Mouse (Mus musculus) CH12.LX (cell line): ENCODE results near the gene Otub2. TPM values are rescaled to one million over a fixed set of nuclear protein-coding genes. Genes with fewer than 3 reads are reported as not detected.

Experiments
- DNase-seq: peaks from one replicate; pipeline ENCODE4 v3.0.0-alpha.2; 2013; ENCODE audit errors: extremely low read depth
- H3K27ac ChIP-seq: 2 replicates; pipeline ENCODE4 v1.5.1; 2012; ENCODE audit warnings: low read depth, mild to moderate bottlenecking, control low read depth, moderate library complexity; ENCODE audit not compliant: insufficient read depth
- H3K27me3 ChIP-seq: replicated peaks from 2 replicates; pipeline ENCODE3; 2012; ENCODE audit warnings: inconsistent platforms
- H3K36me3 ChIP-seq, 2 experiments: replicated peaks in 1 of 2; 2 replicates each; pipeline versions ENCODE3 to v1.6.1; 2012; ENCODE audit warnings: inconsistent platforms in 1 of 2, low read length in 1 of 2, mild to moderate bottlenecking in 1 of 2, mixed read lengths in 1 of 2, moderate library complexity in 1 of 2; ENCODE audit not compliant: control insufficient read depth in 1 of 2, insufficient read depth in 1 of 2
- H3K4me1 ChIP-seq, 2 experiments: 2 replicates each; pipeline ENCODE4 v1.6.1; 2012; ENCODE audit warnings: inconsistent platforms in 1 of 2, moderate library complexity in 1 of 2; ENCODE audit not compliant: insufficient read depth in 2 of 2, control insufficient read depth in 1 of 2
- H3K4me2 ChIP-seq: 2 replicates; pipeline ENCODE4 v1.6.1; 2012; ENCODE audit warnings: low read depth, mild to moderate bottlenecking, control low read depth; ENCODE audit not compliant: poor library complexity, insufficient read depth, severe bottlenecking
- H3K4me3 ChIP-seq, 3 experiments: fragments of 150-350 bp in 1 of 3; sonication (generic) in 1 of 3; replicated peaks in 1 of 3; 2 replicates each; pipeline versions ENCODE3 to v1.5.1; 2011 to 2012; ENCODE audit warnings: low read depth in 2 of 3, low read length in 2 of 3, mild to moderate bottlenecking in 2 of 3, moderate library complexity in 2 of 3, control low read depth in 1 of 3, improper control_type of control experiment in 1 of 3, inconsistent platforms in 1 of 3, mixed read lengths in 1 of 3; ENCODE audit not compliant: poor library complexity in 1 of 3
- H3K79me2 ChIP-seq: replicated peaks from 2 replicates; pipeline ENCODE4 v1.6.1; 2012; ENCODE audit warnings: mild to moderate bottlenecking, moderate library complexity; ENCODE audit not compliant: control insufficient read depth, poor library complexity, insufficient read depth, severe bottlenecking; ENCODE audit errors: extremely low read depth
- H3K9ac ChIP-seq: 2 replicates; pipeline ENCODE4 v1.6.1; 2012; ENCODE audit warnings: low read depth, mild to moderate bottlenecking, control low read depth, moderate library complexity; ENCODE audit not compliant: insufficient read depth
- H3K9me3 ChIP-seq: replicated peaks from 2 replicates; pipeline ENCODE3; 2012; ENCODE audit warnings: low read length, inconsistent platforms, mixed read lengths
- BHLHE40 ChIP-seq: IDR thresholded peaks from 2 replicates; pipeline ENCODE4 v1.6.1; 2011; ENCODE audit warnings: mild to moderate bottlenecking, low read depth, low read length, improper control_type of control experiment
- CHD1 ChIP-seq: IDR thresholded peaks from 2 replicates; pipeline ENCODE4 v1.6.1; 2012; ENCODE audit warnings: low read depth, low read length, improper control_type of control experiment, inconsistent platforms
- CHD2 ChIP-seq: IDR thresholded peaks from 2 replicates; pipeline ENCODE4 v1.6.1; 2011; ENCODE audit warnings: low read length, improper control_type of control experiment
- CTCF ChIP-seq, 2 experiments: IDR thresholded peaks in 1 of 2; conservative IDR thresholded peaks in 1 of 2; 2 replicates each; pipeline ENCODE4 v1.5.1; 2011 to 2012; ENCODE audit warnings: low read depth in 2 of 2, low read length in 2 of 2, improper control_type of control experiment in 1 of 2, inconsistent platforms in 1 of 2, mild to moderate bottlenecking in 1 of 2, moderate library complexity in 1 of 2
- E2F4 ChIP-seq: IDR thresholded peaks from 2 replicates; pipeline ENCODE4 v1.6.1; 2011; ENCODE audit warnings: low read depth, low read length, improper control_type of control experiment; ENCODE audit not compliant: insufficient replicate concordance
- ELF1 ChIP-seq: IDR thresholded peaks from 2 replicates; pipeline ENCODE4 v1.6.1; 2014; ENCODE audit warnings: low read depth, mild to moderate bottlenecking, inconsistent platforms, low read length, improper control_type of control experiment
- EP300 ChIP-seq: IDR thresholded peaks from 2 replicates; pipeline ENCODE4 v1.6.1; 2011; ENCODE audit warnings: low read length, improper control_type of control experiment
- ETS1 ChIP-seq: conservative IDR thresholded peaks from 2 replicates; pipeline ENCODE4 v1.6.1; 2012; ENCODE audit warnings: low read depth, mild to moderate bottlenecking, inconsistent platforms, low read length, improper control_type of control experiment, moderate library complexity
- GABPA ChIP-seq: IDR thresholded peaks from 2 replicates; pipeline ENCODE4 v1.6.1; 2012; ENCODE audit warnings: low read depth, low read length, improper control_type of control experiment, inconsistent platforms; ENCODE audit not compliant: insufficient replicate concordance
- HCFC1 ChIP-seq: IDR thresholded peaks from 2 replicates; pipeline ENCODE4 v1.6.1; 2012; ENCODE audit warnings: low read depth, mild to moderate bottlenecking, inconsistent platforms, low read length, improper control_type of control experiment
- IRF4 ChIP-seq: IDR thresholded peaks from 2 replicates; pipeline ENCODE4 v1.6.1; 2014; ENCODE audit warnings: low read depth, mild to moderate bottlenecking, inconsistent platforms, low read length, improper control_type of control experiment
- JUN ChIP-seq: IDR thresholded peaks from 2 replicates; pipeline ENCODE4 v1.6.1; 2011; ENCODE audit warnings: low read depth, mild to moderate bottlenecking, low read length, improper control_type of control experiment, moderate library complexity; ENCODE audit not compliant: insufficient read depth
- JUND ChIP-seq: conservative IDR thresholded peaks from 2 replicates; pipeline ENCODE4 v1.6.1; 2011; ENCODE audit warnings: low read depth, low read length, improper control_type of control experiment
- KAT2A ChIP-seq: IDR thresholded peaks from 2 replicates; pipeline ENCODE4 v1.6.1; 2012; ENCODE audit warnings: low read length, improper control_type of control experiment, inconsistent platforms; ENCODE audit not compliant: insufficient replicate concordance
- MAFK ChIP-seq: IDR thresholded peaks from 2 replicates; pipeline ENCODE4 v1.6.1; 2011; ENCODE audit warnings: low read length, improper control_type of control experiment; ENCODE audit not compliant: insufficient replicate concordance
- MAX ChIP-seq: IDR thresholded peaks from 2 replicates; pipeline ENCODE4 v1.6.1; 2011; ENCODE audit warnings: low read length, improper control_type of control experiment
- MAZ ChIP-seq: IDR thresholded peaks from 2 replicates; pipeline ENCODE4 v1.6.1; 2012; ENCODE audit warnings: low read depth, mild to moderate bottlenecking, inconsistent platforms, low read length, improper control_type of control experiment, moderate library complexity
- MEF2A ChIP-seq: IDR thresholded peaks from 2 replicates; pipeline ENCODE4 v1.6.1; 2014; ENCODE audit warnings: low read depth, mild to moderate bottlenecking, inconsistent platforms, low read length, improper control_type of control experiment, borderline replicate concordance
- MXI1 ChIP-seq: IDR thresholded peaks from 2 replicates; pipeline ENCODE4 v1.6.1; 2011; ENCODE audit warnings: mild to moderate bottlenecking, low read depth, low read length, improper control_type of control experiment
- MYC ChIP-seq: IDR thresholded peaks from 2 replicates; pipeline ENCODE4 v1.6.1; 2011; ENCODE audit warnings: low read depth, mild to moderate bottlenecking, improper control_type of control experiment, low read length
- NELFE ChIP-seq: IDR thresholded peaks from 2 replicates; pipeline ENCODE4 v1.6.1; 2011; ENCODE audit warnings: low read depth, low read length, improper control_type of control experiment
- NRF1 ChIP-seq: IDR thresholded peaks from 2 replicates; pipeline ENCODE4 v1.6.1; 2014; ENCODE audit warnings: low read depth, mild to moderate bottlenecking, inconsistent platforms, low read length, improper control_type of control experiment, moderate library complexity
- PAX5 ChIP-seq: IDR thresholded peaks from 2 replicates; pipeline ENCODE4 v1.6.1; 2012; ENCODE audit warnings: low read length, inconsistent platforms, mixed read lengths
- POLR2A ChIP-seq: IDR thresholded peaks from 2 replicates; pipeline ENCODE4 v1.6.1; 2011; ENCODE audit warnings: low read depth, mild to moderate bottlenecking, improper control_type of control experiment, low read length
- POLR2AphosphoS2 ChIP-seq: IDR thresholded peaks from 2 replicates; pipeline ENCODE4 v1.6.1; 2011; ENCODE audit warnings: low read depth, low read length, improper control_type of control experiment
- RAD21 ChIP-seq: IDR thresholded peaks from 2 replicates; pipeline ENCODE4 v1.6.1; 2011; ENCODE audit warnings: low read depth, mild to moderate bottlenecking, low read length, improper control_type of control experiment, moderate library complexity
- RCOR1 ChIP-seq: conservative IDR thresholded peaks from 2 replicates; pipeline ENCODE4 v1.6.1; 2012; ENCODE audit warnings: low read depth, mild to moderate bottlenecking, inconsistent platforms, low read length, improper control_type of control experiment
- SIN3A ChIP-seq: IDR thresholded peaks from 2 replicates; pipeline ENCODE4 v1.6.1; 2012; ENCODE audit warnings: low read length, improper control_type of control experiment, inconsistent platforms
- SMC3 ChIP-seq: IDR thresholded peaks from 2 replicates; pipeline ENCODE4 v1.6.1; 2011; ENCODE audit warnings: low read depth, low read length, improper control_type of control experiment
- TBP ChIP-seq: conservative IDR thresholded peaks from 2 replicates; pipeline ENCODE4 v1.6.1; 2011; ENCODE audit warnings: low read depth, low read length, improper control_type of control experiment
- TCF12 ChIP-seq: IDR thresholded peaks from 2 replicates; pipeline ENCODE4 v1.6.1; 2014; ENCODE audit warnings: low read depth, mild to moderate bottlenecking, inconsistent platforms, low read length, improper control_type of control experiment
- UBTF ChIP-seq: IDR thresholded peaks from 2 replicates; pipeline ENCODE4 v1.6.1; 2012; ENCODE audit warnings: low read depth, mild to moderate bottlenecking, inconsistent platforms, low read length, improper control_type of control experiment, moderate library complexity
- USF1 ChIP-seq: IDR thresholded peaks from 2 replicates; pipeline ENCODE4 v1.6.1; 2014; ENCODE audit warnings: low read depth, mild to moderate bottlenecking, inconsistent platforms, low read length, improper control_type of control experiment
- USF2 ChIP-seq: conservative IDR thresholded peaks from 2 replicates; pipeline ENCODE4 v1.6.1; 2011; ENCODE audit warnings: low read depth, low read length, improper control_type of control experiment
- ZC3H11A ChIP-seq: IDR thresholded peaks from 2 replicates; pipeline ENCODE4 v1.6.1; 2012; ENCODE audit warnings: low read depth, mild to moderate bottlenecking, inconsistent platforms, low read length, improper control_type of control experiment
- ZKSCAN1 ChIP-seq: IDR thresholded peaks from 2 replicates; pipeline ENCODE4 v1.6.1; 2012; ENCODE audit warnings: low read depth, inconsistent platforms, low read length, improper control_type of control experiment, borderline replicate concordance
- ZMIZ1 ChIP-seq: IDR thresholded peaks from 2 replicates; pipeline ENCODE4 v1.6.1; 2012; ENCODE audit warnings: low read depth, mild to moderate bottlenecking, inconsistent platforms, low read length, improper control_type of control experiment
- ZNF384 ChIP-seq: IDR thresholded peaks from 2 replicates; pipeline ENCODE4 v1.6.1; 2012; ENCODE audit warnings: low read depth, low read length, improper control_type of control experiment, inconsistent platforms
- dilution Hi-C: fragments of 300-500 bp; cut with MboI; formaldehyde crosslinking; loops from 2 replicates; pipeline ENCODE4 v1.14.3; 2020; ENCODE audit warnings: low sequenced_read_pairs; ENCODE audit not compliant: extremely low pct_unique_long_range_greater_than_20kb, extremely low pct_ligation_motif_present
- in situ Hi-C: fragments of 300-500 bp; cut with MboI; formaldehyde crosslinking; loops from 3 replicates; pipeline ENCODE4 v1.14.3; 2019; ENCODE audit warnings: low sequenced_read_pairs, low pct_ligation_motif_present, low pct_unique_long_range_greater_than_20kb, mixed read lengths
- polyA plus RNA-seq: library from polyadenylated mRNA; unstranded; fragments of >175 nt; gene quantifications from 2 replicates; pipeline ENCODE4 v1.2.1, GENCODE M21; 2012; ENCODE audit warnings: low read depth; ENCODE audit not compliant: insufficient read length
- total RNA-seq, 2 experiments: library from RNA; depleted of rRNA; stranded (reverse); fragments of 300-350 nt in 1 of 2; fragments of >200 nt in 1 of 2; gene quantifications; 2 replicates each; pipeline ENCODE4 v1.2.3; 2012 to 2014

Gene Otub2
- total RNA-seq (2012; rRNA removed) (5.4 and 11.5 TPM in 2 replicates), total RNA-seq (2014; rRNA removed) (6.8 and 7.6 TPM in 2 replicates), polyA plus RNA-seq (3.0 and 3.1 TPM in 2 replicates)

DNA sequence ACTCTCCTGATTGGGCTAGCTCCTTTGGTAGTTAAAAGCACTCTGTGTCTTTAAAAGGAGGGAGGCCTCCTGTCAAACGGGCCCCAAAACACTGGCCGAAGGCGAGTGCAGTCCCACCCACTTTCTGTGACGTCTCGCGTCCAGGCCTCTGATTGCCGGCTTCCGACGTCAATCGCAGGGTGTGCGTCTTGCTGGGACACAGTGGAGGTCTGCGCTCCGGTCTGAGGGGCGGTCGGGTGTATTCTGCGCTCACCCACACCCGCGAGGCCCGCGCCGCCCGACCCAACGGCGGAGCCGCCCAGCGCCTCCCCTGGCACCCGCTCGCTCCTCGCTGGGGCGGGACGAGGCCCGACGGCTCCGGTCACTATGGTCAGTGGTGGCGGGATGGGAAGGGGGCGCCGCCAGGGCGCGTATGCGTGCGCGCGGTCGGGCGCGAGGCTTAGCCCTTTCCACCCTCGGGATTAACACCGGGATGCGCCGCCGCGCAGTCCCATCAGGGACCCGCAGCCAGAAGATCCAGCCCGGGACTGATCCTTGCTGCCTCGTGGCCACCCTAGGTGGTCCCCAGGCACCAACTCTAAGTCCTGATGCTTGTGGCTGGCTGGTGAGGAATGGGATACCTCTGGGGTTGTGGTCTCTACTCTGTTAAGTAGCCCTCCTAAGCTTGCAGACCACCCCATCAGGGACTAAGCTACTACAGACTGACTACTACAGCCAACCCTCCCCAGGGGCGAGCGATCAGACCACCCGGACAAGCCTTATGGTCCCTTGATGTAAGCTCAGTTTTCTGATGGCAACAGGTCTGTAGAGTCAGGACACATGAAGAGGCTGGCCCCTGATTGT is at the start of gene Otub2:
Otub2 (plus strand) TSS at position 178 of the 843 bp plus-strand sequence.
- Histone ChIP-seq H3K9me3 (no peaks in the 10 kb centered on the region), H3K4me2 (peak within 1 kb of the TSS; percentile 82), H3K36me3 (peaks cover 0 to 15% of the 10 kb centered on the region in 2 experiments), H3K4me1 (peaks cover 8 to 16% of the 10 kb centered on the region in 2 experiments; a peak in 3 of 4 replicates), H3K4me3 (peak within 1 kb of the TSS; percentile 80 to 92 (median 84)), H3K79me2 (no peaks in the 10 kb centered on the region; the same call in 1 of the 2 replicates), H3K27me3 (no peaks in the 10 kb centered on the region), H3K27ac (no peak within 1 kb of the TSS), H3K9ac (peak within 1 kb of the TSS; percentile 71)
- DNase-seq: peak; percentile 95
- dilution Hi-C loops: no loop called here
- in situ Hi-C loops: no loop called here
- no peak for TF ChIP-seq RAD21
- no peak for TF ChIP-seq USF1
- no peak for TF ChIP-seq SMC3
- no peak for TF ChIP-seq E2F4
- no peak for TF ChIP-seq NRF1
- no peak for TF ChIP-seq BHLHE40
- TF ChIP-seq TBP: no peak
- peak; percentile 60 for TF ChIP-seq IRF4
- TF ChIP-seq GABPA: no peak
- TF ChIP-seq USF2: no peak
- TF ChIP-seq MYC: no peak
- TF ChIP-seq CHD1: no peak
- no peak for TF ChIP-seq NELFE
- peak; percentile 91 for TF ChIP-seq CHD2
- TF ChIP-seq ZMIZ1: peak; percentile 69; the same call in 1 of the 2 replicates
- TF ChIP-seq ELF1: peak; percentile 48
- no peak for TF ChIP-seq MAZ
- no peak for TF ChIP-seq MAFK
- TF ChIP-seq CTCF (conservative IDR thresholded peaks at IDR 0.05 in 1 of 2, IDR thresholded peaks at IDR 0.05 in 1 of 2; ENCODE audit: low read depth in 2 of 2, low read length in 2 of 2): no peak
- peak; percentile 93 for TF ChIP-seq SIN3A
- TF ChIP-seq PAX5: no peak
- TF ChIP-seq TCF12: peak; percentile 48; the same call in 1 of the 2 replicates
- peak; percentile 36; the same call in 1 of the 2 replicates for TF ChIP-seq MXI1
- TF ChIP-seq UBTF: peak; percentile 74; the same call in 1 of the 2 replicates
- TF ChIP-seq JUN: no peak
- TF ChIP-seq POLR2A: peak; percentile 54; the same call in 1 of the 2 replicates
- TF ChIP-seq POLR2AphosphoS2: no peak
- no peak for TF ChIP-seq KAT2A
- no peak for TF ChIP-seq ZC3H11A
- TF ChIP-seq ZKSCAN1: no peak
- no peak; the same call in 1 of the 2 replicates for TF ChIP-seq MEF2A
- no peak for TF ChIP-seq EP300
- no peak for TF ChIP-seq ETS1
- TF ChIP-seq ZNF384: no peak
- peak; percentile 74; the same call in 1 of the 2 replicates for TF ChIP-seq MAX
- no peak for TF ChIP-seq JUND
- TF ChIP-seq RCOR1: no peak
- peak; percentile 67 for TF ChIP-seq HCFC1
